Mouse (Mus musculus) bone marrow, adult 2 months (tissue): Measurements from ENCODE around the gene 4933430I17Rik. TPM values are rescaled to one million over a fixed set of nuclear protein-coding genes. Genes with fewer than 3 reads are reported as not detected.

ENCODE experiments used
- H3K27ac ChIP-seq: fragments of 200-500 bp; 2 replicates; pipeline ENCODE4 v1.5.1; 2012; ENCODE audit warnings: low read depth, mild to moderate bottlenecking, control low read depth, inconsistent platforms, low read length; ENCODE audit not compliant: control insufficient read depth, poor library complexity, insufficient read depth
- H3K4me1 ChIP-seq: fragments of 200-500 bp; 2 replicates; pipeline ENCODE4 v1.6.1; 2011; ENCODE audit warnings: low read length; ENCODE audit not compliant: control insufficient read depth, insufficient read depth
- H3K4me3 ChIP-seq: fragments of 200-500 bp; replicated peaks from 2 replicates; pipeline ENCODE3; 2011; ENCODE audit warnings: mild to moderate bottlenecking, low read depth, low read length, control low read depth; ENCODE audit not compliant: control insufficient read depth
- CTCF ChIP-seq: fragments of 200-500 bp; IDR thresholded peaks from 2 replicates; pipeline ENCODE4 v1.5.1; 2011; ENCODE audit warnings: low read length, control low read depth; ENCODE audit not compliant: control insufficient read depth, insufficient read depth
- POLR2A ChIP-seq: fragments of 200-500 bp; IDR thresholded peaks from 2 replicates; pipeline ENCODE4 v1.6.1; 2011; ENCODE audit warnings: low read depth, mild to moderate bottlenecking, control low read depth, low read length, borderline replicate concordance; ENCODE audit not compliant: control insufficient read depth
- WGBS: fragments of 180-500 bp; shearing (Covaris S2); methylation state at CpG from one replicate; pipeline ENCODE4 v1.1.7; 2018; 5-methylcytosine and 5-hydroxymethylcytosine counted together
- polyA plus RNA-seq: library from polyadenylated mRNA; stranded (reverse); fragments of >200 nt; gene quantifications from 2 replicates; pipeline ENCODE4 v1.2.4, GENCODE M21; 2011; ENCODE audit warnings: low replicate concordance; ENCODE audit not compliant: missing spikeins, insufficient read depth, insufficient read length

4933430I17Rik gene
- polyA plus RNA-seq, 1 experiment, result not detected

GRCm38 (mm10) chr4:62519122-62519848 is 5.9 kb upstream of the 4933430I17Rik start:
- peaks cover 2% of the 10 kb centered on the region for H3K4me1 ChIP-seq
- peak overlapping the region; percentile 82 for H3K27ac ChIP-seq
- peak overlapping the region; percentile 91 for H3K4me3 ChIP-seq
- TF ChIP-seq POLR2A (no peak), CTCF (no peak)
- WGBS, result 2% methylated on average over 26 of the region's 26 CpGs

- peak within 1 kb of the TSS; percentile 82 for H3K27ac ChIP-seq
- under 1% methylated on average over 37 of the region's 37 CpGs for WGBS
- H3K4me3 ChIP-seq, result peak within 1 kb of the TSS; percentile 91
- peaks cover 2% of the 10 kb centered on the region for H3K4me1 ChIP-seq
- TF ChIP-seq CTCF (no peak), POLR2A (peak; percentile 72; the same call in 1 of the 2 replicates)
Measured at GRCm38 (mm10) chr4:62519849-62520233, 5.3 kb upstream of the 4933430I17Rik start, which contains the start of gene Alad. Gene Alad, minus strand, starts transcription at chr4:62519918.

- peaks cover 2% of the 10 kb centered on the region for H3K4me1 ChIP-seq
- H3K27ac ChIP-seq, result no peak overlapping the region
- H3K4me3 ChIP-seq, result no peak overlapping the region
- TF ChIP-seq CTCF (no peak), POLR2A (no peak)
- 60% methylated on average over 2 of the region's 2 CpGs for WGBS
Measured at GRCm38 (mm10) chr4:62520892-62521400, 4.2 kb upstream of the 4933430I17Rik start.

- TF ChIP-seq POLR2A (no peak), CTCF (no peak)
- Histone ChIP-seq H3K4me3 (peak overlapping the region; percentile 15), H3K27ac (no peak overlapping the region), H3K4me1 (no peaks in the 10 kb centered on the region; the same call in 1 of the 2 replicates)
- 2% methylated on average over 10 of the region's 10 CpGs for WGBS
Measured at GRCm38 (mm10) chr4:62525489-62525811, 281 bp downstream of the 4933430I17Rik start.

GRCm38 (mm10) chr4:62526256-62526655 is 1.1 kb downstream of the 4933430I17Rik start:
- 58% methylated on average over 2 of the region's 2 CpGs for WGBS

GRCm38 (mm10) chr4:62527655-62528054 is 2.5 kb downstream of the 4933430I17Rik start:
- Histone ChIP-seq H3K27ac (no peak overlapping the region), H3K4me1 (no peaks in the 10 kb centered on the region; the same call in 1 of the 2 replicates), H3K4me3 (no peak overlapping the region)
- WGBS, result 49% methylated on average over 4 of the region's 4 CpGs
- TF ChIP-seq CTCF (no peak), POLR2A (no peak)

More at GRCm38 (mm10) chr4:62526256-62526655, 1.1 kb downstream of the 4933430I17Rik start:
- TF ChIP-seq CTCF (no peak), POLR2A (no peak)
- H3K27ac ChIP-seq, result no peak overlapping the region
- no peak overlapping the region for H3K4me3 ChIP-seq
- no peaks in the 10 kb centered on the region; the same call in 1 of the 2 replicates for H3K4me1 ChIP-seq

- TF ChIP-seq CTCF (no peak), POLR2A (no peak)
- H3K27ac ChIP-seq, result no peak overlapping the region
- 76% methylated on average over 6 of the region's 6 CpGs for WGBS
- no peaks in the 10 kb centered on the region for H3K4me1 ChIP-seq
- H3K4me3 ChIP-seq, result no peak overlapping the region
Measured at GRCm38 (mm10) chr4:62533729-62534128, 8.6 kb downstream of the 4933430I17Rik start.

- Histone ChIP-seq H3K27ac (no peak overlapping the region), H3K4me1 (no peaks in the 10 kb centered on the region), H3K4me3 (no peak overlapping the region)
- TF ChIP-seq POLR2A (no peak), CTCF (no peak)
- WGBS, result 82% methylated on average over 3 of the region's 3 CpGs
Measured at GRCm38 (mm10) chr4:62541802-62542201, 16.6 kb downstream of the 4933430I17Rik start.
